In genomic region chr4:125126761-125127160, GRCm38 (mm10) we compare ENCODE assay signal across 8 mouse cellular contexts. TPM values are rescaled to one million over a fixed set of nuclear protein-coding genes. Genes with fewer than 3 reads are reported as not detected.
DNase-seq lines count a peak whose midpoint lies in the region; ATAC-seq lines count a peak whose summit lies in the region.

No protein-coding gene starts in this region.

- no peaks in the 10 kb centered on the region for H3K9me3 ChIP-seq in neural tube, embryonic 11.5 days (ENCODE audit: control insufficient read depth, low read length)
- no peaks in the 10 kb centered on the region for H3K9me3 ChIP-seq in limb, embryonic 13.5 days
- no peaks in the 10 kb centered on the region for H3K9me3 ChIP-seq in stomach, embryonic 14.5 days (ENCODE audit: control insufficient read depth, low read depth, low read length)

- H3K27me3 ChIP-seq in neural tube, embryonic 11.5 days (ENCODE audit: control insufficient read depth, insufficient read depth, low read length): 0 out of 2 replicates have a peak, but pooled peaks cover 2% of the 10 kb centered on the region
- peaks cover 49% of the 10 kb centered on the region for H3K27me3 ChIP-seq in limb, embryonic 13.5 days
- no peaks in the 10 kb centered on the region for H3K27me3 ChIP-seq in stomach, embryonic 14.5 days (ENCODE audit: control insufficient read depth, insufficient read depth, low read length)

- no peak overlapping the region for H3K9ac ChIP-seq in neural tube, embryonic 11.5 days (ENCODE audit: low read length)
- H3K9ac ChIP-seq in limb, embryonic 13.5 days: peak overlapping the region; percentile 63; the same call in 1 of the 2 replicates
- no peak overlapping the region for H3K9ac ChIP-seq in stomach, embryonic 14.5 days (replicated peaks; ENCODE audit: low read depth, low read length)

- WGBS in neural tube, embryonic 11.5 days: 76% methylated on average over 7 of the region's 7 CpGs
- WGBS in limb, embryonic 13.5 days: 79% methylated on average over 7 of the region's 7 CpGs
- 76% methylated on average over 7 of the region's 7 CpGs for WGBS in stomach, embryonic 14.5 days

- H3K36me3 ChIP-seq in neural tube, embryonic 11.5 days (ENCODE audit: control insufficient read depth, insufficient read depth, low read length): no peaks in the 10 kb centered on the region
- H3K36me3 ChIP-seq in limb, embryonic 13.5 days: no peaks in the 10 kb centered on the region
- H3K36me3 ChIP-seq in stomach, embryonic 14.5 days (ENCODE audit: control insufficient read depth, insufficient read depth, low read length): no peaks in the 10 kb centered on the region

- H3K4me3 ChIP-seq in neural tube, embryonic 11.5 days (ENCODE audit: low read depth, low read length): no peak overlapping the region
- peak overlapping the region; percentile 71 for H3K4me3 ChIP-seq in limb, embryonic 13.5 days
- H3K4me3 ChIP-seq in stomach, embryonic 14.5 days (ENCODE audit: low read depth, low read length): peak overlapping the region; percentile 65; the same call in 1 of the 2 replicates

- no peak overlapping the region for H3K27ac ChIP-seq in neural tube, embryonic 11.5 days (ENCODE audit: low read depth, low read length)
- no peak overlapping the region for H3K27ac ChIP-seq in limb, embryonic 13.5 days
- no peak overlapping the region for H3K27ac ChIP-seq in stomach, embryonic 14.5 days (ENCODE audit: low read length)

- peaks cover 5% of the 10 kb centered on the region; the same call in 1 of the 2 replicates for H3K4me1 ChIP-seq in neural tube, embryonic 11.5 days (ENCODE audit: control insufficient read depth, insufficient read depth, low read length)
- H3K4me1 ChIP-seq in limb, embryonic 13.5 days: peaks cover 37% of the 10 kb centered on the region
- peaks cover 27% of the 10 kb centered on the region for H3K4me1 ChIP-seq in stomach, embryonic 14.5 days (ENCODE audit: control insufficient read depth, insufficient read depth, low read length)

- peak overlapping the region; percentile 97; the same call in 1 of the 2 replicates for H3K4me2 ChIP-seq in neural tube, embryonic 11.5 days (ENCODE audit: low read depth)
- H3K4me2 ChIP-seq in limb, embryonic 13.5 days (replicated peaks): peak overlapping the region; percentile 99
- peak overlapping the region; percentile 88 for H3K4me2 ChIP-seq in stomach, embryonic 14.5 days (replicated peaks; ENCODE audit: low read depth, low read length)

- no peak for ATAC-seq in CD4-positive, CD25-positive, alpha-beta regulatory T cell, adult 4 months
- ATAC-seq in neural tube, embryonic 11.5 days (ENCODE audit: insufficient read depth, low FRiP score, low TSS enrichment): no peak
- ATAC-seq in limb, embryonic 13.5 days (ENCODE audit: low FRiP score, low read depth): no peak
- ATAC-seq in stomach, embryonic 14.5 days (ENCODE audit: insufficient number of reproducible peaks, insufficient read depth, low FRiP score, low read depth): no peak
- no peak for ATAC-seq in granulocyte monocyte progenitor cell, adult 5-6 weeks (replicated peaks; ENCODE audit: poor library complexity, severe bottlenecking)

- DNase-seq in CD4-positive, CD25-positive, alpha-beta regulatory T cell, adult 2 months (ENCODE audit: low read depth, low spot score): peak; percentile 38
- no peak for DNase-seq in neural tube, embryonic 11.5 days (ENCODE audit: low spot score)
- no peak for DNase-seq in neural tube, embryonic 10.5 days (ENCODE audit: extremely low spot score, low spot score)
- no peak for DNase-seq in gastrocnemius, adult 18-20 months (ENCODE audit: low spot score)

RNA-seq across cellular contexts. Expression of gene Zc3h12a, which starts 0.9 kb away (rescaled TPM):
- 1 to 10 TPM; 3.6 to 4.4 TPM for polyA plus RNA-seq in CD4-positive, CD25-positive, alpha-beta regulatory T cell, adult 4 months (2017; shearing (Covaris generic))
- polyA plus RNA-seq in neural tube, embryonic 11.5 days (2014; fragmentation: Nextera tagmentation; extraction: Ambion mirVana): 0.37 and 0.90 TPM in 2 replicates
- polyA plus RNA-seq in limb, embryonic 13.5 days (2015; fragmentation: Nextera tagmentation; extraction: Ambion mirVana): 0.41 and 0.46 TPM in 2 replicates
- 1.1 and 1.2 TPM in 2 replicates for polyA plus RNA-seq in stomach, embryonic 14.5 days (2014; fragmentation: Nextera tagmentation; extraction: Ambion mirVana)
- 11.4 and 12.1 TPM in 2 replicates for total RNA-seq in granulocyte monocyte progenitor cell, adult 5-6 weeks (2014; fragmentation: Nextera tagmentation)
- 2.6 and 2.8 TPM in 2 replicates for total RNA-seq in granulocyte monocyte progenitor cell, adult 5-6 weeks (2017)
- total RNA-seq in gastrocnemius, adult 18-20 months (2021): 1 to 10 TPM; 2.8 to 3.0 TPM

RNA-seq across cellular contexts. Expression of gene Meaf6, which starts 41.8 kb away (rescaled TPM):
- polyA plus RNA-seq in CD4-positive, CD25-positive, alpha-beta regulatory T cell, adult 4 months (2017; shearing (Covaris generic)): 10 to 100 TPM; 56.7 to 74.8 TPM
- 98.1 and 102 TPM in 2 replicates for polyA plus RNA-seq in neural tube, embryonic 11.5 days (2014; fragmentation: Nextera tagmentation; extraction: Ambion mirVana)
- 67.8 and 69.8 TPM in 2 replicates for polyA plus RNA-seq in limb, embryonic 13.5 days (2015; fragmentation: Nextera tagmentation; extraction: Ambion mirVana)
- 69.2 and 71.1 TPM in 2 replicates for polyA plus RNA-seq in stomach, embryonic 14.5 days (2014; fragmentation: Nextera tagmentation; extraction: Ambion mirVana)
- total RNA-seq in granulocyte monocyte progenitor cell, adult 5-6 weeks (2014; fragmentation: Nextera tagmentation): 53.2 and 99.6 TPM in 2 replicates
- total RNA-seq in granulocyte monocyte progenitor cell, adult 5-6 weeks (2017): 42.4 and 52.9 TPM in 2 replicates
- 10 to 100 TPM; 11.6 TPM for total RNA-seq in gastrocnemius, adult 18-20 months (2021)
